Mouse (Mus musculus): ENCODE data around the gene Styxl1. TPM values are rescaled to one million over a fixed set of nuclear protein-coding genes. Genes with fewer than 3 reads are reported as not detected.

The Styxl1 gene
- polyA plus RNA-seq, 1 experiment: 0.42 TPM

GRCm38 (mm10) chr5:135742156-135742555 lies 36.0 kb downstream of the Styxl1 start:
- no peaks in the 10 kb centered on the region for H3K9me3 ChIP-seq (replicated peaks; ENCODE audit: control insufficient read depth, insufficient read depth, low read length, poor library complexity, severe bottlenecking)
- H3K36me3 ChIP-seq (ENCODE audit: control insufficient read depth, insufficient read depth, low read length, poor library complexity, severe bottlenecking): no peaks in the 10 kb centered on the region
- TF ChIP-seq CTCF (IDR thresholded peaks at IDR 0.05; ENCODE audit: low read depth, low read length) (no peak), EP300 (IDR thresholded peaks at IDR 0.05; ENCODE audit: insufficient read depth, low read depth, low read length) (0 out of 2 replicates have a peak, but pooled peaks have one; percentile 23)
- no peak overlapping the region for H3K27ac ChIP-seq (ENCODE audit: insufficient read depth, low read length)
- H3K4me1 ChIP-seq (ENCODE audit: control insufficient read depth, insufficient read depth, low read length): peaks cover 2% of the 10 kb centered on the region
- no peak overlapping the region for H3K4me3 ChIP-seq (ENCODE audit: low read depth, low read length)
- H3K27me3 ChIP-seq (ENCODE audit: control insufficient read depth, insufficient read depth, low read length, poor library complexity, severe bottlenecking): no peaks in the 10 kb centered on the region
- H3K9ac ChIP-seq (ENCODE audit: low read depth, poor library complexity, severe bottlenecking): no peak overlapping the region

GRCm38 (mm10) chr5:135738266-135738665 lies 39.9 kb downstream of the Styxl1 start:
- H3K9me3 ChIP-seq (replicated peaks; ENCODE audit: control insufficient read depth, insufficient read depth, low read length, poor library complexity, severe bottlenecking): no peaks in the 10 kb centered on the region
- H3K27me3 ChIP-seq (ENCODE audit: control insufficient read depth, insufficient read depth, low read length, poor library complexity, severe bottlenecking): no peaks in the 10 kb centered on the region
- no peak overlapping the region for H3K9ac ChIP-seq (ENCODE audit: low read depth, poor library complexity, severe bottlenecking)
- H3K4me1 ChIP-seq (ENCODE audit: control insufficient read depth, insufficient read depth, low read length): peaks cover 10% of the 10 kb centered on the region
- 0 out of 2 replicates have a peak overlapping the region, but pooled peaks have one; percentile 6 for H3K27ac ChIP-seq (ENCODE audit: insufficient read depth, low read length)
- no peak overlapping the region for H3K4me3 ChIP-seq (ENCODE audit: low read depth, low read length)
- 0 out of 2 replicates have a peak, but pooled peaks cover 4% of the 10 kb centered on the region for H3K36me3 ChIP-seq (ENCODE audit: control insufficient read depth, insufficient read depth, low read length, poor library complexity, severe bottlenecking)
- no peak for TF ChIP-seq POLR2A (IDR thresholded peaks at IDR 0.05; ENCODE audit: insufficient read depth, low read length)
- no peak for TF ChIP-seq EP300 (IDR thresholded peaks at IDR 0.05; ENCODE audit: insufficient read depth, low read depth, low read length)
- no peak for TF ChIP-seq CTCF (IDR thresholded peaks at IDR 0.05; ENCODE audit: low read depth, low read length)

GRCm38 (mm10) chr5:135737154-135737553 lies 41.0 kb downstream of the Styxl1 start:
- H3K36me3 ChIP-seq (ENCODE audit: control insufficient read depth, insufficient read depth, low read length, poor library complexity, severe bottlenecking): 0 out of 2 replicates have a peak, but pooled peaks cover 4% of the 10 kb centered on the region
- no peak overlapping the region for H3K27ac ChIP-seq (ENCODE audit: insufficient read depth, low read length)
- H3K9ac ChIP-seq (ENCODE audit: low read depth, poor library complexity, severe bottlenecking): no peak overlapping the region
- peaks cover 8% of the 10 kb centered on the region for H3K4me1 ChIP-seq (ENCODE audit: control insufficient read depth, insufficient read depth, low read length)
- H3K27me3 ChIP-seq (ENCODE audit: control insufficient read depth, insufficient read depth, low read length, poor library complexity, severe bottlenecking): no peaks in the 10 kb centered on the region
- H3K9me3 ChIP-seq (replicated peaks; ENCODE audit: control insufficient read depth, insufficient read depth, low read length, poor library complexity, severe bottlenecking): no peaks in the 10 kb centered on the region
- TF ChIP-seq CTCF (IDR thresholded peaks at IDR 0.05; ENCODE audit: low read depth, low read length) (peak; percentile 85), POLR2A (IDR thresholded peaks at IDR 0.05; ENCODE audit: insufficient read depth, low read length) (no peak), EP300 (IDR thresholded peaks at IDR 0.05; ENCODE audit: insufficient read depth, low read depth, low read length) (no peak)
- H3K4me3 ChIP-seq (ENCODE audit: low read depth, low read length): no peak overlapping the region

- no peaks in the 10 kb centered on the region for H3K27me3 ChIP-seq (ENCODE audit: control insufficient read depth, insufficient read depth, low read length, poor library complexity, severe bottlenecking)
- H3K27ac ChIP-seq (ENCODE audit: insufficient read depth, low read length): no peak overlapping the region
- H3K9ac ChIP-seq (ENCODE audit: low read depth, poor library complexity, severe bottlenecking): no peak overlapping the region
- 0 out of 2 replicates have a peak, but pooled peaks cover 4% of the 10 kb centered on the region for H3K36me3 ChIP-seq (ENCODE audit: control insufficient read depth, insufficient read depth, low read length, poor library complexity, severe bottlenecking)
- TF ChIP-seq EP300 (IDR thresholded peaks at IDR 0.05; ENCODE audit: insufficient read depth, low read depth, low read length): 0 out of 2 replicates have a peak, but pooled peaks have one; percentile 33
- no peak for TF ChIP-seq POLR2A (IDR thresholded peaks at IDR 0.05; ENCODE audit: insufficient read depth, low read length)
- no peak for TF ChIP-seq CTCF (IDR thresholded peaks at IDR 0.05; ENCODE audit: low read depth, low read length)
- H3K4me3 ChIP-seq (ENCODE audit: low read depth, low read length): no peak overlapping the region
- no peaks in the 10 kb centered on the region for H3K9me3 ChIP-seq (replicated peaks; ENCODE audit: control insufficient read depth, insufficient read depth, low read length, poor library complexity, severe bottlenecking)
- H3K4me1 ChIP-seq (ENCODE audit: control insufficient read depth, insufficient read depth, low read length): peaks cover 8% of the 10 kb centered on the region
Observed at GRCm38 (mm10) chr5:135736544-135736943, 41.6 kb downstream of the Styxl1 start.

- no peak overlapping the region for H3K9ac ChIP-seq (ENCODE audit: low read depth, poor library complexity, severe bottlenecking)
- TF ChIP-seq CTCF (IDR thresholded peaks at IDR 0.05; ENCODE audit: low read depth, low read length): no peak
- no peak for TF ChIP-seq EP300 (IDR thresholded peaks at IDR 0.05; ENCODE audit: insufficient read depth, low read depth, low read length)
- TF ChIP-seq POLR2A (IDR thresholded peaks at IDR 0.05; ENCODE audit: insufficient read depth, low read length): no peak
- H3K27ac ChIP-seq (ENCODE audit: insufficient read depth, low read length): no peak overlapping the region
- no peaks in the 10 kb centered on the region for H3K9me3 ChIP-seq (replicated peaks; ENCODE audit: control insufficient read depth, insufficient read depth, low read length, poor library complexity, severe bottlenecking)
- H3K4me1 ChIP-seq (ENCODE audit: control insufficient read depth, insufficient read depth, low read length): peaks cover 8% of the 10 kb centered on the region
- H3K27me3 ChIP-seq (ENCODE audit: control insufficient read depth, insufficient read depth, low read length, poor library complexity, severe bottlenecking): no peaks in the 10 kb centered on the region
- no peak overlapping the region for H3K4me3 ChIP-seq (ENCODE audit: low read depth, low read length)
- 0 out of 2 replicates have a peak, but pooled peaks cover 4% of the 10 kb centered on the region for H3K36me3 ChIP-seq (ENCODE audit: control insufficient read depth, insufficient read depth, low read length, poor library complexity, severe bottlenecking)
Observed at GRCm38 (mm10) chr5:135735741-135736140, 42.4 kb downstream of the Styxl1 start.

- H3K9ac ChIP-seq (ENCODE audit: low read depth, poor library complexity, severe bottlenecking): peak overlapping the region; percentile 16
- peaks cover 8% of the 10 kb centered on the region for H3K4me1 ChIP-seq (ENCODE audit: control insufficient read depth, insufficient read depth, low read length)
- TF ChIP-seq EP300 (IDR thresholded peaks at IDR 0.05; ENCODE audit: insufficient read depth, low read depth, low read length): no peak
- TF ChIP-seq CTCF (IDR thresholded peaks at IDR 0.05; ENCODE audit: low read depth, low read length): no peak
- no peak for TF ChIP-seq POLR2A (IDR thresholded peaks at IDR 0.05; ENCODE audit: insufficient read depth, low read length)
- H3K36me3 ChIP-seq (ENCODE audit: control insufficient read depth, insufficient read depth, low read length, poor library complexity, severe bottlenecking): 0 out of 2 replicates have a peak, but pooled peaks cover 4% of the 10 kb centered on the region
- no peaks in the 10 kb centered on the region for H3K9me3 ChIP-seq (replicated peaks; ENCODE audit: control insufficient read depth, insufficient read depth, low read length, poor library complexity, severe bottlenecking)
- H3K27me3 ChIP-seq (ENCODE audit: control insufficient read depth, insufficient read depth, low read length, poor library complexity, severe bottlenecking): no peaks in the 10 kb centered on the region
- peak overlapping the region; percentile 53 for H3K4me3 ChIP-seq (ENCODE audit: low read depth, low read length)
- H3K27ac ChIP-seq (ENCODE audit: insufficient read depth, low read length): no peak overlapping the region
Observed at GRCm38 (mm10) chr5:135734057-135734680, 44.0 kb downstream of the Styxl1 start.
